Mouse (Mus musculus): ENCODE measurements at regions not wholly inside any gene's neighbourhood (a gene's known extent, or its start where the extent isn't known, plus 50 kb on each side); places are given as distances from the start of the nearest gene placed in this dataset.
A peak's percentile ranks its signal among the peaks of the same experiment; 100 is the strongest.

DNA sequence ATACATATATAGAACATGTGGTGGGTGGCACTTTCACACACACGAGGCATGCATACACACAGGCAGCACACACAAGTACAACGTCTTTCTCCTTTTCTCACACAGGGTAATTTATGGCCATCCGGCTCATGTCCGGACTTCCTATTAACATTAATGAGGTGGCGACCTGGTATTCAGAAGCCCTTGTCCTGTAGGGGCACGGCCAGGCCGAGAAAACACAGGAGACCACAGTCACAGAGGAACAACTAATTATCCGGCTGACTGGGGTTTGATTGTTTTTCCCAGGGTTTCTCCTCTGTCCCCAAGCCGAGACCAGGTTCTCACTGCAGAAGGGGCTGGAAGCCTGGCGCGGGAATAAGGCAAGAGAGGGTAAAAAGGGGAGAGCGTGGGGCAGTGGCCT is 95.6 kb downstream of the Vegfa start:
- WGBS, result 11% methylated on average over 12 of the region's 12 CpGs
- Histone ChIP-seq H3K27ac (replicated peaks; ENCODE audit: low read depth, low read length) (peak overlapping the region; percentile 26; the same call in 1 of the 2 replicates), H3K27me3 (ENCODE audit: control insufficient read depth, insufficient read depth, low read length) (no peaks in the 10 kb centered on the region), H3K36me3 (ENCODE audit: control insufficient read depth, insufficient read depth, low read length) (no peaks in the 10 kb centered on the region), H3K9ac (ENCODE audit: low read length) (no peak overlapping the region), H3K4me3 (ENCODE audit: low read depth, low read length) (no peak overlapping the region), H3K4me1 (ENCODE audit: control insufficient read depth, insufficient read depth, low read length) (peaks cover 32% of the 10 kb centered on the region), H3K4me2 (ENCODE audit: low read depth, severe bottlenecking) (no peak overlapping the region), H3K9me3 (ENCODE audit: control insufficient read depth, low read length) (no peaks in the 10 kb centered on the region)
- peak; percentile 63 for DNase-seq (ENCODE audit: low spot score)
- ATAC-seq (ENCODE audit: insufficient number of reproducible peaks, low FRiP score, low TSS enrichment, low read depth), result no peak

- 66% methylated on average over 4 of the region's 4 CpGs for WGBS
- Histone ChIP-seq H3K4me1 (ENCODE audit: control insufficient read depth, insufficient read depth, low read length) (peaks cover 34% of the 10 kb centered on the region), H3K36me3 (ENCODE audit: control insufficient read depth, insufficient read depth, low read length) (no peaks in the 10 kb centered on the region), H3K27me3 (ENCODE audit: control insufficient read depth, insufficient read depth, low read length) (no peaks in the 10 kb centered on the region), H3K9me3 (ENCODE audit: control insufficient read depth, low read length) (no peaks in the 10 kb centered on the region), H3K27ac (replicated peaks; ENCODE audit: low read depth, low read length) (no peak overlapping the region), H3K4me3 (ENCODE audit: low read depth, low read length) (no peak overlapping the region), H3K9ac (ENCODE audit: low read length) (no peak overlapping the region), H3K4me2 (ENCODE audit: low read depth, severe bottlenecking) (no peak overlapping the region)
- DNase-seq (ENCODE audit: low spot score) (no peak), ATAC-seq (ENCODE audit: insufficient number of reproducible peaks, low FRiP score, low TSS enrichment, low read depth) (no peak)
Observed at GRCm38 (mm10) chr17:45935291-45935690, 96.9 kb downstream of the Vegfa start.

GRCm38 (mm10) chr17:45934002-45934401 is 98.2 kb downstream of the Vegfa start:
- WGBS, result 29% methylated on average over 2 of the region's 2 CpGs
- Histone ChIP-seq H3K27ac (replicated peaks; ENCODE audit: low read depth, low read length) (peak overlapping the region; percentile 43; the same call in 1 of the 2 replicates), H3K27me3 (ENCODE audit: control insufficient read depth, insufficient read depth, low read length) (no peaks in the 10 kb centered on the region), H3K4me3 (ENCODE audit: low read depth, low read length) (no peak overlapping the region), H3K9me3 (ENCODE audit: control insufficient read depth, low read length) (no peaks in the 10 kb centered on the region), H3K9ac (ENCODE audit: low read length) (no peak overlapping the region), H3K4me1 (ENCODE audit: control insufficient read depth, insufficient read depth, low read length) (peaks cover 43% of the 10 kb centered on the region), H3K4me2 (ENCODE audit: low read depth, severe bottlenecking) (no peak overlapping the region), H3K36me3 (ENCODE audit: control insufficient read depth, insufficient read depth, low read length) (no peaks in the 10 kb centered on the region)
- no peak for ATAC-seq (ENCODE audit: insufficient number of reproducible peaks, low FRiP score, low TSS enrichment, low read depth)
- peak; percentile 35 for DNase-seq (ENCODE audit: low spot score)

DNA sequence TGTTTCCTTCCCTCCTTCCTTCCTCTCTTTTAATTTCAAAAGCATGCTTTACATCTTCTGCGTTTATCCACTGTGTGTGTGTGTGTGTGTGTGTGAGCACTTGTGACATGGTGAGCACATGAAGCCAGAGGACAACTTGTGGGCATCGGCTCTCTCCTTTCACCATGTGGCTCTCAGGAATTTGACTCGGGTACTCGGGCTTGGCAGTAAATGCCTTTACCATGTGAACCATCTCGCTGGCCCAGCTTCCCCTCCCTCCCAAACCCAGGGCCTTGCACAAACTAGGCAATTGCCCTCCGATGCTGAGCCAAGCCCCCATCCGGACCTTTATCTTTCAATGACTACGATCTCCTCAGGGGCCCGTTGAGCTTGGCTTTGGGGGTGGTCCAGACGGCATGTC is 99.1 kb downstream of the Vegfa start:
- Histone ChIP-seq H3K9ac (ENCODE audit: low read length) (no peak overlapping the region), H3K4me2 (ENCODE audit: low read depth, severe bottlenecking) (no peak overlapping the region), H3K27me3 (ENCODE audit: control insufficient read depth, insufficient read depth, low read length) (no peaks in the 10 kb centered on the region), H3K4me3 (ENCODE audit: low read depth, low read length) (no peak overlapping the region), H3K27ac (replicated peaks; ENCODE audit: low read depth, low read length) (no peak overlapping the region), H3K9me3 (ENCODE audit: control insufficient read depth, low read length) (no peaks in the 10 kb centered on the region), H3K4me1 (ENCODE audit: control insufficient read depth, insufficient read depth, low read length) (peaks cover 48% of the 10 kb centered on the region), H3K36me3 (ENCODE audit: control insufficient read depth, insufficient read depth, low read length) (no peaks in the 10 kb centered on the region)
- 38% methylated on average over 10 of the region's 10 CpGs for WGBS
- no peak for ATAC-seq (ENCODE audit: insufficient number of reproducible peaks, low FRiP score, low TSS enrichment, low read depth)
- peak; percentile 34 for DNase-seq (ENCODE audit: low spot score)

- Histone ChIP-seq H3K4me2 (ENCODE audit: low read depth, severe bottlenecking) (no peak overlapping the region), H3K9me3 (ENCODE audit: control insufficient read depth, low read length) (no peaks in the 10 kb centered on the region), H3K4me1 (ENCODE audit: control insufficient read depth, insufficient read depth, low read length) (peaks cover 48% of the 10 kb centered on the region), H3K27me3 (ENCODE audit: control insufficient read depth, insufficient read depth, low read length) (no peaks in the 10 kb centered on the region), H3K4me3 (ENCODE audit: low read depth, low read length) (no peak overlapping the region), H3K27ac (replicated peaks; ENCODE audit: low read depth, low read length) (no peak overlapping the region), H3K9ac (ENCODE audit: low read length) (no peak overlapping the region), H3K36me3 (ENCODE audit: control insufficient read depth, insufficient read depth, low read length) (no peaks in the 10 kb centered on the region)
- no peak for DNase-seq (ENCODE audit: low spot score)
- 68% methylated on average over 6 of the region's 6 CpGs for WGBS
- ATAC-seq (ENCODE audit: insufficient number of reproducible peaks, low FRiP score, low TSS enrichment, low read depth), result no peak
Observed at GRCm38 (mm10) chr17:45932611-45933010, 99.6 kb downstream of the Vegfa start.

- Histone ChIP-seq H3K4me1 (ENCODE audit: control insufficient read depth, insufficient read depth, low read length) (peaks cover 27% of the 10 kb centered on the region), H3K36me3 (ENCODE audit: control insufficient read depth, insufficient read depth, low read length) (no peaks in the 10 kb centered on the region), H3K27ac (replicated peaks; ENCODE audit: low read depth, low read length) (peak overlapping the region; percentile 70), H3K4me2 (ENCODE audit: low read depth, severe bottlenecking) (no peak overlapping the region), H3K9ac (ENCODE audit: low read length) (peak overlapping the region; percentile 32; the same call in 1 of the 2 replicates), H3K27me3 (ENCODE audit: control insufficient read depth, insufficient read depth, low read length) (no peaks in the 10 kb centered on the region), H3K9me3 (ENCODE audit: control insufficient read depth, low read length) (no peaks in the 10 kb centered on the region), H3K4me3 (ENCODE audit: low read depth, low read length) (no peak overlapping the region)
- ATAC-seq (ENCODE audit: insufficient number of reproducible peaks, low FRiP score, low TSS enrichment, low read depth) (peak; percentile 67), DNase-seq (ENCODE audit: low spot score) (peak; percentile 60)
- 49% methylated on average over 7 of the region's 7 CpGs for WGBS
Observed at GRCm38 (mm10) chr17:45929591-45929990, 102.6 kb downstream of the Vegfa start.

DNA sequence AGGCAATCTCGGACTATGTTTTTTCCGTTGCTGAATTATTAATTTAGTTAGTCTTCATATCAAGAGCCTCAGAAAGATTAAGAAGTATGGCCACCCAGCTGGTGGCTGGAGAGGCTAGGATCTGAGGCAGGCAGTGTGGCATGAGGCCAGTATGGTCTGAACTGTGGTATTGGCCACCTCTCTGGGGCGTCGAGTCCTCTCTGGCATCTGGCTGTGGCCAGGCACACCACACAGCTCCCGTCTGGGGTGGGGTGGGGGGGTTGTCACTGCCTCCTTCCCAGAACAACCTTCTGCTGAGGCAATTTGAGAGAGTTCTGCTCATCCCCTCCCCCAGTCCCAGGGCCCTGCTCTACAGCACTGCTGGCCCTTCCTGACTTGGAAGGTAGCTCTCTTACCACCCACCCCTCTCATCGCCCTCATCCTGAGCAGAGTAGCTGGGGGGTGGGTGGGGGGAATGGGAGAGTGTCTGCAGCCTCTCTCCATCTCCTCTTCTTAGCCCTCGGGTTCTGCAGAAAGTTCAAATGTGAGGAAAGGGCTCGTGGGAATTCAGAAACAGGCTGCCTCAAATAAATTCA is 103.2 kb downstream of the Vegfa start:
- ATAC-seq (ENCODE audit: insufficient number of reproducible peaks, low FRiP score, low TSS enrichment, low read depth), result peak; percentile 64; the same call in 1 of the 2 replicates

DNA sequence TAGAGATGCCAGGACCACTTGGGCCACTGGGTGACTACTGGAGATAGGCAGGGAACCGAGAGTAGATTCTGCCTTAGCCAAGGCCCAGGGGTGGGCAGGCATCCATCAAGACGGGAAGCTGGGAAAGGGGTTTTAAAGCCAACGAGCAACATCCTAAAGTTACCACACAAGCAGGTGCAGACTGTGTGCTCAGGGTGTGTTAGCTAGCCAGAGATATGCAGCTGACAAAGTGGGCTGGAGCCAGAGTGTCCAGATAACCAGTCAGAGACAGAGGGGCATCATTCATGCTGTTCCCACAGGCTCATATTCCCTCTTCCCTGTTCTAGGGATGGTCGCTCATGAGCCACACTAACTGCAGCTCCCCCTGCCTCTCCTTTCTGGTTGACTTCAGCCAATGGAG is 104.2 kb downstream of the Vegfa start:
- WGBS, result 69% methylated on average over 4 of the region's 4 CpGs
- H3K9ac ChIP-seq (ENCODE audit: low read length), result no peak overlapping the region
- ATAC-seq (ENCODE audit: insufficient number of reproducible peaks, low FRiP score, low TSS enrichment, low read depth), result no peak
- no peaks in the 10 kb centered on the region for H3K9me3 ChIP-seq (ENCODE audit: control insufficient read depth, low read length)
- H3K4me2 ChIP-seq (ENCODE audit: low read depth, severe bottlenecking), result no peak overlapping the region
- no peaks in the 10 kb centered on the region for H3K27me3 ChIP-seq (ENCODE audit: control insufficient read depth, insufficient read depth, low read length)
- H3K36me3 ChIP-seq (ENCODE audit: control insufficient read depth, insufficient read depth, low read length), result no peaks in the 10 kb centered on the region
- no peak for DNase-seq (ENCODE audit: low spot score)
- no peak overlapping the region for H3K4me3 ChIP-seq (ENCODE audit: low read depth, low read length)
- H3K4me1 ChIP-seq (ENCODE audit: control insufficient read depth, insufficient read depth, low read length), result peaks cover 18% of the 10 kb centered on the region
- no peak overlapping the region for H3K27ac ChIP-seq (replicated peaks; ENCODE audit: low read depth, low read length)

More for the DNA sequence above, 103.2 kb downstream of the Vegfa start:
- peak overlapping the region; percentile 70; the same call in 1 of the 2 replicates for H3K27ac ChIP-seq (replicated peaks; ENCODE audit: low read depth, low read length)
- peaks cover 25% of the 10 kb centered on the region for H3K4me1 ChIP-seq (ENCODE audit: control insufficient read depth, insufficient read depth, low read length)
- no peak overlapping the region for H3K4me3 ChIP-seq (ENCODE audit: low read depth, low read length)
- WGBS, result 48% methylated on average over 8 of the region's 8 CpGs
- H3K9ac ChIP-seq (ENCODE audit: low read length), result no peak overlapping the region
- H3K27me3 ChIP-seq (ENCODE audit: control insufficient read depth, insufficient read depth, low read length), result no peaks in the 10 kb centered on the region
- H3K9me3 ChIP-seq (ENCODE audit: control insufficient read depth, low read length), result no peaks in the 10 kb centered on the region
- no peak overlapping the region for H3K4me2 ChIP-seq (ENCODE audit: low read depth, severe bottlenecking)
- no peaks in the 10 kb centered on the region for H3K36me3 ChIP-seq (ENCODE audit: control insufficient read depth, insufficient read depth, low read length)
- peak; percentile 55 for DNase-seq (ENCODE audit: low spot score)

GRCm38 (mm10) chr17:45925845-45926244 is 106.3 kb downstream of the Vegfa start:
- Histone ChIP-seq H3K27me3 (ENCODE audit: control insufficient read depth, insufficient read depth, low read length) (no peaks in the 10 kb centered on the region), H3K27ac (replicated peaks; ENCODE audit: low read depth, low read length) (no peak overlapping the region), H3K9ac (ENCODE audit: low read length) (no peak overlapping the region), H3K4me2 (ENCODE audit: low read depth, severe bottlenecking) (no peak overlapping the region), H3K36me3 (ENCODE audit: control insufficient read depth, insufficient read depth, low read length) (no peaks in the 10 kb centered on the region), H3K4me1 (ENCODE audit: control insufficient read depth, insufficient read depth, low read length) (peaks cover 13% of the 10 kb centered on the region), H3K4me3 (ENCODE audit: low read depth, low read length) (no peak overlapping the region), H3K9me3 (ENCODE audit: control insufficient read depth, low read length) (no peaks in the 10 kb centered on the region)
- ATAC-seq (ENCODE audit: insufficient number of reproducible peaks, low FRiP score, low TSS enrichment, low read depth), result no peak
- WGBS, result 67% methylated on average over 6 of the region's 6 CpGs
- DNase-seq (ENCODE audit: low spot score), result no peak

All from limb, embryonic 11.5 days (tissue).